Mouse (Mus musculus) limb, embryonic 14.5 days (tissue): ENCODE measurements at regions not wholly inside any gene's neighbourhood (a gene's known extent, or its start where the extent isn't known, plus 50 kb on each side); places are given as distances from the start of the nearest gene placed in this dataset.

Experiments
- ATAC-seq: fragments of 200-750 bp; cut with Nextera tagmentation; 2 replicates; pipeline ENCODE4 v1.8.0; 2017; ENCODE audit warnings: low read depth, moderate number of reproducible peaks, moderate TSS enrichment; ENCODE audit not compliant: low FRiP score
- DNase-seq: peaks from one replicate; pipeline ENCODE4 v3.0.0-alpha.2; 2015; ENCODE audit warnings: low spot score
- H3K27ac ChIP-seq: fragments of 300-500 bp; sonication (generic); replicated peaks from 2 replicates; pipeline ENCODE4 v1.5.1; 2014; ENCODE audit warnings: low read depth, mild to moderate bottlenecking, low read length, moderate library complexity, mixed read lengths
- H3K27me3 ChIP-seq: fragments of 300-500 bp; sonication (generic); 2 replicates; pipeline ENCODE4 v1.6.1; 2014; ENCODE audit warnings: low read length, mixed read lengths; ENCODE audit not compliant: control insufficient read depth, insufficient read depth
- H3K36me3 ChIP-seq: fragments of 300-500 bp; sonication (generic); 2 replicates; pipeline ENCODE4 v1.6.1; 2014; ENCODE audit warnings: mild to moderate bottlenecking, low read length, moderate library complexity, mixed read lengths; ENCODE audit not compliant: control insufficient read depth, insufficient read depth
- H3K4me1 ChIP-seq: fragments of 300-500 bp; sonication (generic); 2 replicates; pipeline ENCODE4 v1.6.1; 2014; ENCODE audit warnings: antibody characterized with exemption, low read length, mixed read lengths; ENCODE audit not compliant: control insufficient read depth, insufficient read depth
- H3K4me2 ChIP-seq: fragments of 300-500 bp; sonication (generic); replicated peaks from 2 replicates; pipeline ENCODE4 v1.6.1; 2014; ENCODE audit warnings: low read depth, mild to moderate bottlenecking, low read length, moderate library complexity; ENCODE audit not compliant: severe bottlenecking
- H3K4me3 ChIP-seq: fragments of 300-500 bp; sonication (generic); replicated peaks from 2 replicates; pipeline ENCODE4 v1.5.1; 2014; ENCODE audit warnings: low read length
- H3K9ac ChIP-seq: fragments of 300-500 bp; sonication (generic); 2 replicates; pipeline ENCODE4 v1.6.1; 2014; ENCODE audit warnings: mild to moderate bottlenecking, low read depth, low read length, moderate library complexity; ENCODE audit not compliant: severe bottlenecking
- H3K9me3 ChIP-seq: fragments of 300-500 bp; sonication (generic); 2 replicates; pipeline ENCODE4 v1.6.1; 2016; ENCODE audit warnings: low read length; ENCODE audit not compliant: control insufficient read depth
- POLR2A ChIP-seq: fragments of 200-500 bp; IDR thresholded peaks from 2 replicates; pipeline ENCODE4 v1.8.0; 2012; ENCODE audit warnings: inconsistent platforms, mild to moderate bottlenecking, moderate library complexity, borderline replicate concordance; ENCODE audit not compliant: insufficient read depth, insufficient read length; ENCODE audit errors: extremely low read depth
- whole genome bisulfite sequencing: fragments of 180-500 bp; shearing (Covaris S2); extraction: QIAGEN DNeasy Blood & Tissue Kit; methylation state at CpG from one replicate; pipeline ENCODE4 v1.1.7; 2014; 5-methylcytosine and 5-hydroxymethylcytosine counted together

- Histone ChIP-seq H3K36me3 (no peaks in the 10 kb centered on the region), H3K9ac (no peak overlapping the region), H3K4me3 (no peak overlapping the region), H3K27me3 (no peaks in the 10 kb centered on the region), H3K9me3 (no peaks in the 10 kb centered on the region), H3K4me2 (no peak overlapping the region), H3K4me1 (no peaks in the 10 kb centered on the region), H3K27ac (no peak overlapping the region)
- DNase-seq (no peak), ATAC-seq (no peak)
- 60% methylated on average over 1 of the region's 1 CpGs for WGBS
- TF ChIP-seq POLR2A = no peak
Observed at GRCm38 (mm10) chr14:113012320-113013244, 301.8 kb upstream of the Tpm3-rs7 start.

- H3K27me3 ChIP-seq = no peaks in the 10 kb centered on the region
- no peak overlapping the region for H3K9ac ChIP-seq
- H3K4me2 ChIP-seq = no peak overlapping the region
- DNase-seq (peak; percentile 20), ATAC-seq (peak; percentile 60; the same call in 1 of the 2 replicates)
- TF ChIP-seq POLR2A = no peak
- H3K4me3 ChIP-seq = no peak overlapping the region
- H3K4me1 ChIP-seq = no peaks in the 10 kb centered on the region
- no peak overlapping the region for H3K27ac ChIP-seq
- no peaks in the 10 kb centered on the region for H3K9me3 ChIP-seq
- H3K36me3 ChIP-seq = no peaks in the 10 kb centered on the region
- WGBS = 85% methylated on average over 3 of the region's 3 CpGs
Observed at GRCm38 (mm10) chr14:113026194-113026593, 288.2 kb upstream of the Tpm3-rs7 start.
